Mouse (Mus musculus): ENCODE data around the gene Gfy.

- TF ChIP-seq FLI1 (IDR thresholded peaks at IDR 0.05; ENCODE audit: low read length) (no peak), GATA1 (IDR thresholded peaks at IDR 0.05; ENCODE audit: borderline replicate concordance, low read length) (no peak)
Observed at GRCm38 (mm10) chr7:45155590-45155989, 23.8 kb downstream of the Gfy start.

All from megakaryocyte, embryonic 14.5 days (primary cell).